Mouse (Mus musculus): ENCODE data around the gene Lpgat1.

Gene Lpgat1

GRCm38 (mm10) chr1:191717601-191718498 lies at the start of gene Lpgat1:
Gene Lpgat1, plus strand, starts transcription at chr1:191717834.
- Histone ChIP-seq H3K27me3 (ENCODE audit: control insufficient read depth, insufficient read depth, low read length, poor library complexity, severe bottlenecking) (no peaks in the 10 kb centered on the region), H3K36me3 (ENCODE audit: control insufficient read depth, insufficient read depth, low read length, poor library complexity, severe bottlenecking) (0 out of 2 replicates have a peak, but pooled peaks cover 2% of the 10 kb centered on the region)
- peak; percentile 74 for DNase-seq (ENCODE audit: low read depth, low spot score)

GRCm38 (mm10) chr1:191668030-191668429 lies 49.6 kb upstream of the Lpgat1 start:
- Histone ChIP-seq H3K27me3 (ENCODE audit: control insufficient read depth, insufficient read depth, low read length, poor library complexity, severe bottlenecking) (no peaks in the 10 kb centered on the region), H3K36me3 (ENCODE audit: control insufficient read depth, insufficient read depth, low read length, poor library complexity, severe bottlenecking) (no peaks in the 10 kb centered on the region)
- no peak for DNase-seq (ENCODE audit: low read depth, low spot score)

- H3K27me3 ChIP-seq (ENCODE audit: control insufficient read depth, insufficient read depth, low read length, poor library complexity, severe bottlenecking): no peaks in the 10 kb centered on the region
- no peak for DNase-seq (ENCODE audit: low read depth, low spot score)
- no peaks in the 10 kb centered on the region for H3K36me3 ChIP-seq (ENCODE audit: control insufficient read depth, insufficient read depth, low read length, poor library complexity, severe bottlenecking)
These were observed 43.6 kb upstream of the Lpgat1 start for GRCm38 (mm10) chr1:191674071-191674470.

- DNase-seq (ENCODE audit: low read depth, low spot score): no peak
- Histone ChIP-seq H3K36me3 (ENCODE audit: control insufficient read depth, insufficient read depth, low read length, poor library complexity, severe bottlenecking) (no peaks in the 10 kb centered on the region), H3K27me3 (ENCODE audit: control insufficient read depth, insufficient read depth, low read length, poor library complexity, severe bottlenecking) (no peaks in the 10 kb centered on the region)
These were observed 36.0 kb upstream of the Lpgat1 start for GRCm38 (mm10) chr1:191681633-191682032.

- no peak for DNase-seq (ENCODE audit: low read depth, low spot score)
- no peaks in the 10 kb centered on the region for H3K36me3 ChIP-seq (ENCODE audit: control insufficient read depth, insufficient read depth, low read length, poor library complexity, severe bottlenecking)
- H3K27me3 ChIP-seq (ENCODE audit: control insufficient read depth, insufficient read depth, low read length, poor library complexity, severe bottlenecking): no peaks in the 10 kb centered on the region
These were observed 30.1 kb upstream of the Lpgat1 start for GRCm38 (mm10) chr1:191687531-191687930.

GRCm38 (mm10) chr1:191693231-191693630 lies 24.4 kb upstream of the Lpgat1 start:
- H3K36me3 ChIP-seq (ENCODE audit: control insufficient read depth, insufficient read depth, low read length, poor library complexity, severe bottlenecking): no peaks in the 10 kb centered on the region
- DNase-seq (ENCODE audit: low read depth, low spot score): no peak
- H3K27me3 ChIP-seq (ENCODE audit: control insufficient read depth, insufficient read depth, low read length, poor library complexity, severe bottlenecking): no peaks in the 10 kb centered on the region

- no peaks in the 10 kb centered on the region for H3K36me3 ChIP-seq (ENCODE audit: control insufficient read depth, insufficient read depth, low read length, poor library complexity, severe bottlenecking)
- DNase-seq (ENCODE audit: low read depth, low spot score): no peak
- H3K27me3 ChIP-seq (ENCODE audit: control insufficient read depth, insufficient read depth, low read length, poor library complexity, severe bottlenecking): no peaks in the 10 kb centered on the region
These were observed 19.3 kb upstream of the Lpgat1 start for GRCm38 (mm10) chr1:191698253-191698795.

GRCm38 (mm10) chr1:191704535-191704934 lies 13.1 kb upstream of the Lpgat1 start:
- Histone ChIP-seq H3K27me3 (ENCODE audit: control insufficient read depth, insufficient read depth, low read length, poor library complexity, severe bottlenecking) (no peaks in the 10 kb centered on the region), H3K36me3 (ENCODE audit: control insufficient read depth, insufficient read depth, low read length, poor library complexity, severe bottlenecking) (no peaks in the 10 kb centered on the region)
- DNase-seq (ENCODE audit: low read depth, low spot score): no peak

GRCm38 (mm10) chr1:191706541-191707078 lies 11.0 kb upstream of the Lpgat1 start:
- Histone ChIP-seq H3K27me3 (ENCODE audit: control insufficient read depth, insufficient read depth, low read length, poor library complexity, severe bottlenecking) (no peaks in the 10 kb centered on the region), H3K36me3 (ENCODE audit: control insufficient read depth, insufficient read depth, low read length, poor library complexity, severe bottlenecking) (no peaks in the 10 kb centered on the region)
- DNase-seq (ENCODE audit: low read depth, low spot score): no peak

- H3K27me3 ChIP-seq (ENCODE audit: control insufficient read depth, insufficient read depth, low read length, poor library complexity, severe bottlenecking): no peaks in the 10 kb centered on the region
- no peak for DNase-seq (ENCODE audit: low read depth, low spot score)
- no peaks in the 10 kb centered on the region for H3K36me3 ChIP-seq (ENCODE audit: control insufficient read depth, insufficient read depth, low read length, poor library complexity, severe bottlenecking)
These were observed 7.8 kb upstream of the Lpgat1 start for GRCm38 (mm10) chr1:191709811-191710210.

GRCm38 (mm10) chr1:191712224-191712838 lies 5.3 kb upstream of the Lpgat1 start:
- no peak for DNase-seq (ENCODE audit: low read depth, low spot score)
- H3K27me3 ChIP-seq (ENCODE audit: control insufficient read depth, insufficient read depth, low read length, poor library complexity, severe bottlenecking): no peaks in the 10 kb centered on the region
- no peaks in the 10 kb centered on the region for H3K36me3 ChIP-seq (ENCODE audit: control insufficient read depth, insufficient read depth, low read length, poor library complexity, severe bottlenecking)

- no peaks in the 10 kb centered on the region for H3K27me3 ChIP-seq (ENCODE audit: control insufficient read depth, insufficient read depth, low read length, poor library complexity, severe bottlenecking)
These were observed 3.8 kb upstream of the Lpgat1 start for GRCm38 (mm10) chr1:191713813-191714212.

GRCm38 (mm10) chr1:191715150-191715549 lies 2.5 kb upstream of the Lpgat1 start:
- no peaks in the 10 kb centered on the region for H3K27me3 ChIP-seq (ENCODE audit: control insufficient read depth, insufficient read depth, low read length, poor library complexity, severe bottlenecking)
- H3K36me3 ChIP-seq (ENCODE audit: control insufficient read depth, insufficient read depth, low read length, poor library complexity, severe bottlenecking): no peaks in the 10 kb centered on the region
- DNase-seq (ENCODE audit: low read depth, low spot score): no peak

More at GRCm38 (mm10) chr1:191713813-191714212, 3.8 kb upstream of the Lpgat1 start:
- no peaks in the 10 kb centered on the region for H3K36me3 ChIP-seq (ENCODE audit: control insufficient read depth, insufficient read depth, low read length, poor library complexity, severe bottlenecking)
- no peak for DNase-seq (ENCODE audit: low read depth, low spot score)

GRCm38 (mm10) chr1:191717141-191717540 lies 493 bp upstream of the Lpgat1 start:
- peak; percentile 27 for DNase-seq (ENCODE audit: low read depth, low spot score)

More at GRCm38 (mm10) chr1:191717141-191717540, 493 bp upstream of the Lpgat1 start:
- Histone ChIP-seq H3K36me3 (ENCODE audit: control insufficient read depth, insufficient read depth, low read length, poor library complexity, severe bottlenecking) (0 out of 2 replicates have a peak, but pooled peaks cover 2% of the 10 kb centered on the region), H3K27me3 (ENCODE audit: control insufficient read depth, insufficient read depth, low read length, poor library complexity, severe bottlenecking) (no peaks in the 10 kb centered on the region)

Measured in splenic B cell, adult 2 months (primary cell).